Mouse (Mus musculus) c-Kit-positive CD71-negative TER-119-negative erythroid progenitor cells, embryonic 14.5 days (primary cell): ENCODE measurements around the gene Tspan4.
A peak's percentile ranks its signal among the peaks of the same experiment; 100 is the strongest.

Source experiments
- DNase-seq: peaks from one replicate; pipeline ENCODE4 v3.0.0-alpha.2; 2013; ENCODE audit warnings: low read depth

Gene Tspan4

GRCm38 (mm10) chr7:141476981-141477370, 1.9 kb downstream of the Tspan4 start:
- DNase-seq = no peak

DNA sequence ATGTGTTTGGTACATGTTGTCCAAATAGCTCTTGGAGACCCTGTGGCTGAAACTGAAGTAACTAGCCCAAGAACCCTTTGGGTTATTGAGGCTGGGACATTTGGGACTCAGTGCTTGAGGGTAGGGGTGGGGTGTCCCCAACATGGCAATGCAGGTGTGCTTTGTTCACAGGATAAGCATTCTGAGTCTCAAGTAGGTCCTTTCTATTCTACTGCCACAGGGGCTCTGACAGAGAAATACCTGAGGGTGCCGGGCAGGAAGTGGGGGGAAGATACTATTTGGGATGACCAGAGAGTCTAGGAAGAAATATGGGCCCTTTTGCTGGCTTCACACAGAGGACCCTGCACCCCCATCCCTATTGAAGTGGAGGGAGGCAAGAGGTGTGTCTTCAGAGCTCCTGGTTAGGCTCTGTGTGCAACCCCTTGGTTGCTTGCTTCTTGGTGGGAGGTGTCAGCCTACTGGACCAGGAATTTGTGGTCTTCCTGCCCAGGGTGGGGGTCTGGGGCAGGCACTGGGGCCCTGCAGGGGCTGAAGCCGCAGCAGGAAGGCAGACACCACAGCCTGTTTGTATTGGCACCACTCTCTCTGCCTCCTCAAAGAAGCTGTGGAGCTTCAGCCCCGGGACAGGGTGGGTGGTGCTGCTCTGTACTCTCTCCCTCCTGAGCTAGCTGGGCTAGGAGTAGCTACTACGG, 2.7 kb downstream of the Tspan4 start:
- no peak for DNase-seq

DNA sequence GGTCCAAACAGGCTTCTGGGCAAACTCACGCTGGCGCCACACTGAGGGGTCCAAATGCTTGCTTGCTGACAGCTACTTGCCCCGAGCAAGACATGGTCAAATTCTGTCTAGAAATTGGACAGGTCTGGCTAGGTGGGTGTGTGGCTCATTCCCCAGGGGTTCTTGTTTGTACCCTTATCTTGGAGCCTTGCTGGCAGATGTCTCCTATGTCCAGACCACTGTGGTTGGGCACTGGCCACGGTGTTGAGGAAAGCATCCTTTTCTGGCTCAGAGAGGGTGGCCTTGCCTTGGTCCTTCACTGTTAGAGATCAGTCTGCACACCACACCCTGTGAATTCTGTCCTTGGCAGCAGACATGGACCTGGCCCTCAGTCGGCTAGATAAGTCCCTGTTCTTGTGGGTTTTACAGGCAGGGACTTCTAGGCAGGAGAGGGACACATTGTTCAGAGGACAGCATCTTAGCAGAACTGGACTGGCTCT, 3.3 kb downstream of the Tspan4 start:
- no peak for DNase-seq

DNA sequence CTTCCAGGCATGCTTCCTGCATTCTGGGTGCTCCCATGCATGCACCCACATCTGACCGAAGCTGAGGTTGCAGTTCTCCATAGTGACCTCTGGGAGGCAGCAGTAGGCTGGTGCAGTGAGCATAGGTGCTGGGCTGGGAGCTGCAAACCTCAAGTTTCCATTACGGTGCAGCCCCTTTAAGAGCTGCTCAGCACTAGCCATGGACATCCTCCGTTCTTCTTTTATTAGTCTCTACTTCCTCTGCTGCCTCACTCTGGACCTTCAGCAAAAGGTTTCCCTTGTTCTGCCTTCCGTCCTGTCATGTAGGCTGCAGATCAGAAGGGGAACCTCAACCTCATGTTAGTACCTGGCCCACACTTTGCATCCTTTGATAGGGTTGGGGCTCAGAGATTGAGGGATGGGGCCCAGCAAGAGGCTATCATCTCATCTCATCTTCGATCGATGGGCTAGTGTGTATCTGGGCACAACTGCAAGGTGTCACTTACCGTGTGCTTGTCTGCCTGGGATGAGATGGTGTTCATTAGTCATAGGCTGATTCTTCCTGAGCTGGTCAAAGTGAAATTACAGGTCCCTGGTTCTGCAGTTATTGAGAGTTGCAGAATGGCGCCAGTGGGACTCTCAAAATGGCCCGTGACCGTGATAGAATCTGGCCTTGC, 5.9 kb downstream of the Tspan4 start:
- DNase-seq = peak; percentile 76

- no peak for DNase-seq
These were observed 6.7 kb downstream of the Tspan4 start for GRCm38 (mm10) chr7:141481498-141482401.

GRCm38 (mm10) chr7:141482531-141483024, 7.5 kb downstream of the Tspan4 start:
- DNase-seq = no peak

DNA sequence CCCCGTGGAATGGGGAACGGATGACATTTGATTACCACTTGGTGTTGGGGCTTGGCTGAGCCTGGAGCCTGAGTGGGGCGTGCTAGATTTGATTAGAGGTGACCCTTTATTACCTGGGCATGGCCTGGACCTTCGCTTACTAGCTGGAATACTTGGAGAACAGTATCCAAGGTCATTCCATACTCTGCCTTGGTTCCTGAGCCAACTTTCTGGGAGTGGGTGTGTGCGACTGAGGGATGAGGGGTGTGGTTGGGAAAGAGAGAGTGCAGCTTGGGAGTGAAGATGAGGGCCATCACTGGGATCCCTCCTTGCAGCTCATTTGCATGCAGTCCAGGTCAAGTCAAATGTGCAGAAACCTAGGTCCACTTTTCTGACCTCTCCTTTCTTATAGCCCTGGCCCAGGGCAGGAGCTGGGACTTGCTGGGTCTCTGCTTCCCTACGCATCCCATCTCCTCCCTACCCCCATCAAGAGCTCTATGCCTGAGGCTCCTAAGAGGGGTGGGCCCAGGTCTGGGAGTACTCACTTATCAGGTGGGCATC, 8.1 kb downstream of the Tspan4 start:
- no peak for DNase-seq

DNA sequence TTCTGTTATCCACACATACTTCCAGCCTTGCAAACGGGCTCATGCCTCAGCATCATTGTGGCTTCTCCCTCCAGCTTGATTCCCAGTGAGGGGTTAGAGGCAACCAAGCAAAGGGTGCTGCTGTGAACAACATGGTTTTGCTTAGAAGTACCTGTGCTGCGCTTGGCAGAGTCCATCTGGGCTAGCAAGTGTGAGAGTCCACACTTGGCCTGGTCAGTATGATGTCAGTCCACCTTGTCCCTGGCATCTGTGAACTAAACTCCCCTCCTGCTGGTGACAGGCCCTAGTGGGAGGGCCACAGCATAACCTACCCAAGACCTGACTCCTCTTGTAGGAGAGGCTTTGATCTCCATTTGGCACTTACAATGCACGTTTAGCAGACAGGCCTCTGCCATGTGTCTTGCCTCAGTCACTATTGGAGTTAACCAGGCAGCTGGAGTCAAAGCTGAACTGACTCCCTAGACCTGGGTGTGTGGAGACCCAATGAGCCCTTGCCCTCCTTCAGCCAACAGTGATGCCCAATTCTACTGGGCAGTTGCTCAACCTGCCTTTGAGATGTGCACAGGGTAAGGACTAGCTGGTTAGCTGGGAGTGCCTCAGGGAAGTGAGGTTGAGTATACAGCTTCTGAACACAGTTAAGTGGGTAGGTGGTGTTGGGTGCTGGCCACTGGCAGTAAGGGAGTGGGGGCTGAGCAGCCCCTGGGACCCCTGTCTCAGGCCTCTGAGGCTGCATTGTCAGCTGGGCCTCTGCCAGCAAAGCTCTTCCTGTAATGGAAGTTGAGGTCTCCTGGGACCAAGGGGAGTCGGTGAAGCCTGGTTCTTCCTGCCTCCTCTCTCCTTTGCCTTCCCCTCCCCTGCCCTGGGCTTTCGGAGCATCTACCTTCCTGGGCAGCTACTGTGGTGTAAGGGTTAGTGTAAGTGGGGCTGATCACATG, 9.4 kb downstream of the Tspan4 start:
- DNase-seq = no peak

GRCm38 (mm10) chr7:141485186-141485585, 10.1 kb downstream of the Tspan4 start:
- DNase-seq = no peak

- DNase-seq = no peak
These were observed 10.6 kb downstream of the Tspan4 start for GRCm38 (mm10) chr7:141485606-141486005.

GRCm38 (mm10) chr7:141486239-141486638, 11.2 kb downstream of the Tspan4 start:
- no peak for DNase-seq

DNA sequence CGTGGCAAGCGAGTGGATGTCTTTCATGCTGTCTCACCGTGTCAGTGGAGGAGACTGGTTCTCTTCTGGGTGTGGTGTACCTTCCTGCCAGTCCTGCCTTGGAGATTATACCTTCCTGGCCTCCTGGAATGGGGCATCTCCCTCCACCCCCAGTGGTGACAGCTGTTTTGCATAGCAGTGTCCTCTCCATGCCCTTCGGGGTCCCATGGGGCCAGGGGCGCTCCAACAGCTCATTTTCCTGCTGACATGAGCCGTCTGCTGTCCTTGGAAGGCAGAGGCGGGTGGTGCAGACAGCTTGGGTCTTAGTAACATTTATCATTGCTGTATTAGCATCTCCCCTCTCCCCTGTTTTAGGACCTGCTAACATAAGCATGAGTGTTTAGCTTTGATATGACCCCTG, 12.1 kb downstream of the Tspan4 start:
- DNase-seq = no peak

- DNase-seq = no peak
These were observed 16.1 kb downstream of the Tspan4 start for GRCm38 (mm10) chr7:141491151-141491550.

- DNase-seq = no peak
These were observed 17.7 kb downstream of the Tspan4 start for GRCm38 (mm10) chr7:141492738-141493137.

DNA sequence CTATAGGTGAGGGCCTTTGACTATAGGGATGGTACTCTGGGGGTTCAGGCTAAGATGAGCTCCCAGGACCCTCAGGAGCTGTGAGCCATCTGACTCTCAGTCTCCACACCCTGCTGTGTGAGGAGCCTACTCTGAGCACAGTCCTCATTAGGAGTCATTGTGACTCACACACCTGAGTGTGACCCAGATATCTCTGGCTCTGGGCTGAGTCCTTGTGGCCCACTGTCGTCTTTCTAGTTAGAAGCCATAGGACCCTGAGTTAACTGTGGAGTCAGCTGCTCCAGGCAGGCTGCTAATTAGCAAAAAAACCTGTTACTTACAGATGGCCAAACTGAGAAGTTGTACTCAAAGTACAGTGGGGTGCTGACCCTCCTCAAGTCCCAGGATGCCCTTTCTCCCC, 18.7 kb downstream of the Tspan4 start:
- DNase-seq = no peak

DNA sequence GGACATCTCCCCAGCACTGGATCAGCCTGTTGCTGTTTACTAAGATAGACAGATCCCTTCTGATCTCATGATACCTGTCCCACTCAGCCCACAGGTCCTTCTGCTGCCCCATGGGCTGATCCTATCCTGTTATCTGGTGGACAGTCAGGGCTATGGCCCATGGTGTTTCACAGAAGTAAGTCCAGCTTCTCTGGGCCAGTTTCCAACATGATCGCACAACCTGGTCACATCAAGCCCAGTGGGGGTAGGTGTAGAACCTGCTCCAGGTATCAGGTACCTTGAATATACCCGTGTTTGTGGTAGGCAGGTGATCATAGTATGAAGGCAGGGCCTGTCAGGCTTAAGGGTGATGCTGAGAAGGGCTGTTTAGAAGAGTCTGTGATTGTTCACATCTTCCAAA, 20.3 kb downstream of the Tspan4 start:
- no peak for DNase-seq

GRCm38 (mm10) chr7:141495940-141496339, 20.9 kb downstream of the Tspan4 start:
- DNase-seq = no peak

DNA sequence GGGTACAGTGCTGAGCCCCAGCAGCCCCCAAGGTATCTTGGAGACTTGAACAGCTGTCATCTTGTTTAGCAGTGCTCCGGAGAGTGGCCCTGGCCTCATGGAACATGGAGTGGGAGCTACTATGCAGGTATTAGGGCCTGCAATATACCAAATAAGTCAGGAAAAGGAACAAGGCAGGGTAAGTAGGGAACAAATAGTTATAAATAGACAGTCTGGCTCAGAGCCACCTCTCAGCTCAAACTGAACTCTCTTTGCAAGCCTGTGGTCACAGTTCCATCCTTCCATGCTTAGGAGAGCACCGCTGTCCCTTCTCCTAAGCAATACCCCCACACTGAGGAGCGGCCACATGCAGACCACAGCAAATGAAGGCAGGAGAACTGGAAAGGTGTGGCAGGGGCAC, 22.6 kb downstream of the Tspan4 start:
- no peak for DNase-seq

DNA sequence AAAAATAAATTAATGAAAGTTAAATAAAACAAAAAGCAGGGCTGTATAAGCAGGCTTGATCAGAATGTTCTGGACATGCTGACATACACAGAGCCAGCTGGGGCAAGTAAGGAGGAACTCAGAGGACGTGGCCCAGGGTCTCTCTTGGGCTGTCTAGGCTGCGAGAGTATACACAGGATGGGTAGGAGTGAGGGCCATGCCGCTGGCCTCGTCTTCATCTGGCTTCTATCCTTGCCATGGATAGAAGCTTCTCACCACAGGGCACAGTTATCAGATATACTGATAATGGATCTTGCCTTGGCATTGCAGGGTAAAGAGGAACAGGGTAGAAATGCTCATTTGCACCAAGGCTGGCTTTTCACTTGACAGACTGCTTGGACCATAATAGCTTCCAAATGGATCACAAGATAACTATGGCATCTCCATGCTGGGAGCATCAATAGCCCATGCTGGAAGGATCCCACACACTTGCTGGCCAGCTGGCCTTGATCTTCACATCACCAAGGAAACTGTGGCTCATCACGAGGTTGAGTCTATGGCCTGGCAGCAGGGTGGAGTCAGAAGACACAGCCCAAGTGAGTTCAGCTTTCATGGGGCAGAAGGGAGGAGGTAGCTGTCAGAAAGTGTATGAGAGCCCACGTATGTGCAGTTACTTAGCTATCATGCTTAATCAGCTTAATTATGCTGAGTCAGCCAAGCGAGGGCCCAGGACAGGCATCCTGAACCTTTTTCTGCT, 26.9 kb downstream of the Tspan4 start:
- DNase-seq = no peak

GRCm38 (mm10) chr7:141502556-141502905, 27.5 kb downstream of the Tspan4 start:
- DNase-seq = no peak

GRCm38 (mm10) chr7:141506278-141506677, 31.2 kb downstream of the Tspan4 start:
- DNase-seq = no peak
